Mouse (Mus musculus) CH12.LX (cell line): ENCODE results near the gene H2-DMb2. TPM values are rescaled to one million over a fixed set of nuclear protein-coding genes. Genes with fewer than 3 reads are reported as not detected.

Experiments
- DNase-seq: peaks from one replicate; pipeline ENCODE4 v3.0.0-alpha.2; 2013; ENCODE audit errors: extremely low read depth
- H3K27ac ChIP-seq: 2 replicates; pipeline ENCODE4 v1.5.1; 2012; ENCODE audit warnings: low read depth, mild to moderate bottlenecking, control low read depth, moderate library complexity; ENCODE audit not compliant: insufficient read depth
- H3K27me3 ChIP-seq: replicated peaks from 2 replicates; pipeline ENCODE3; 2012; ENCODE audit warnings: inconsistent platforms
- H3K36me3 ChIP-seq, 2 experiments: replicated peaks in 1 of 2; 2 replicates each; pipeline versions ENCODE3 to v1.6.1; 2012; ENCODE audit warnings: inconsistent platforms in 1 of 2, low read length in 1 of 2, mild to moderate bottlenecking in 1 of 2, mixed read lengths in 1 of 2, moderate library complexity in 1 of 2; ENCODE audit not compliant: control insufficient read depth in 1 of 2, insufficient read depth in 1 of 2
- H3K4me1 ChIP-seq, 2 experiments: 2 replicates each; pipeline ENCODE4 v1.6.1; 2012; ENCODE audit warnings: inconsistent platforms in 1 of 2, moderate library complexity in 1 of 2; ENCODE audit not compliant: insufficient read depth in 2 of 2, control insufficient read depth in 1 of 2
- H3K4me2 ChIP-seq: 2 replicates; pipeline ENCODE4 v1.6.1; 2012; ENCODE audit warnings: low read depth, mild to moderate bottlenecking, control low read depth; ENCODE audit not compliant: poor library complexity, insufficient read depth, severe bottlenecking
- H3K4me3 ChIP-seq, 3 experiments: fragments of 150-350 bp in 1 of 3; sonication (generic) in 1 of 3; replicated peaks in 1 of 3; 2 replicates each; pipeline versions ENCODE3 to v1.5.1; 2011 to 2012; ENCODE audit warnings: low read depth in 2 of 3, low read length in 2 of 3, mild to moderate bottlenecking in 2 of 3, moderate library complexity in 2 of 3, control low read depth in 1 of 3, improper control_type of control experiment in 1 of 3, inconsistent platforms in 1 of 3, mixed read lengths in 1 of 3; ENCODE audit not compliant: poor library complexity in 1 of 3
- H3K79me2 ChIP-seq: replicated peaks from 2 replicates; pipeline ENCODE4 v1.6.1; 2012; ENCODE audit warnings: mild to moderate bottlenecking, moderate library complexity; ENCODE audit not compliant: control insufficient read depth, poor library complexity, insufficient read depth, severe bottlenecking; ENCODE audit errors: extremely low read depth
- H3K9ac ChIP-seq: 2 replicates; pipeline ENCODE4 v1.6.1; 2012; ENCODE audit warnings: low read depth, mild to moderate bottlenecking, control low read depth, moderate library complexity; ENCODE audit not compliant: insufficient read depth
- H3K9me3 ChIP-seq: replicated peaks from 2 replicates; pipeline ENCODE3; 2012; ENCODE audit warnings: low read length, inconsistent platforms, mixed read lengths
- BHLHE40 ChIP-seq: IDR thresholded peaks from 2 replicates; pipeline ENCODE4 v1.6.1; 2011; ENCODE audit warnings: mild to moderate bottlenecking, low read depth, low read length, improper control_type of control experiment
- CHD1 ChIP-seq: IDR thresholded peaks from 2 replicates; pipeline ENCODE4 v1.6.1; 2012; ENCODE audit warnings: low read depth, low read length, improper control_type of control experiment, inconsistent platforms
- CHD2 ChIP-seq: IDR thresholded peaks from 2 replicates; pipeline ENCODE4 v1.6.1; 2011; ENCODE audit warnings: low read length, improper control_type of control experiment
- CTCF ChIP-seq, 2 experiments: IDR thresholded peaks in 1 of 2; conservative IDR thresholded peaks in 1 of 2; 2 replicates each; pipeline ENCODE4 v1.5.1; 2011 to 2012; ENCODE audit warnings: low read depth in 2 of 2, low read length in 2 of 2, improper control_type of control experiment in 1 of 2, inconsistent platforms in 1 of 2, mild to moderate bottlenecking in 1 of 2, moderate library complexity in 1 of 2
- E2F4 ChIP-seq: IDR thresholded peaks from 2 replicates; pipeline ENCODE4 v1.6.1; 2011; ENCODE audit warnings: low read depth, low read length, improper control_type of control experiment; ENCODE audit not compliant: insufficient replicate concordance
- ELF1 ChIP-seq: IDR thresholded peaks from 2 replicates; pipeline ENCODE4 v1.6.1; 2014; ENCODE audit warnings: low read depth, mild to moderate bottlenecking, inconsistent platforms, low read length, improper control_type of control experiment
- EP300 ChIP-seq: IDR thresholded peaks from 2 replicates; pipeline ENCODE4 v1.6.1; 2011; ENCODE audit warnings: low read length, improper control_type of control experiment
- ETS1 ChIP-seq: conservative IDR thresholded peaks from 2 replicates; pipeline ENCODE4 v1.6.1; 2012; ENCODE audit warnings: low read depth, mild to moderate bottlenecking, inconsistent platforms, low read length, improper control_type of control experiment, moderate library complexity
- HCFC1 ChIP-seq: IDR thresholded peaks from 2 replicates; pipeline ENCODE4 v1.6.1; 2012; ENCODE audit warnings: low read depth, mild to moderate bottlenecking, inconsistent platforms, low read length, improper control_type of control experiment
- IRF4 ChIP-seq: IDR thresholded peaks from 2 replicates; pipeline ENCODE4 v1.6.1; 2014; ENCODE audit warnings: low read depth, mild to moderate bottlenecking, inconsistent platforms, low read length, improper control_type of control experiment
- JUN ChIP-seq: IDR thresholded peaks from 2 replicates; pipeline ENCODE4 v1.6.1; 2011; ENCODE audit warnings: low read depth, mild to moderate bottlenecking, low read length, improper control_type of control experiment, moderate library complexity; ENCODE audit not compliant: insufficient read depth
- JUND ChIP-seq: conservative IDR thresholded peaks from 2 replicates; pipeline ENCODE4 v1.6.1; 2011; ENCODE audit warnings: low read depth, low read length, improper control_type of control experiment
- MAFK ChIP-seq: IDR thresholded peaks from 2 replicates; pipeline ENCODE4 v1.6.1; 2011; ENCODE audit warnings: low read length, improper control_type of control experiment; ENCODE audit not compliant: insufficient replicate concordance
- MAX ChIP-seq: IDR thresholded peaks from 2 replicates; pipeline ENCODE4 v1.6.1; 2011; ENCODE audit warnings: low read length, improper control_type of control experiment
- MAZ ChIP-seq: IDR thresholded peaks from 2 replicates; pipeline ENCODE4 v1.6.1; 2012; ENCODE audit warnings: low read depth, mild to moderate bottlenecking, inconsistent platforms, low read length, improper control_type of control experiment, moderate library complexity
- MEF2A ChIP-seq: IDR thresholded peaks from 2 replicates; pipeline ENCODE4 v1.6.1; 2014; ENCODE audit warnings: low read depth, mild to moderate bottlenecking, inconsistent platforms, low read length, improper control_type of control experiment, borderline replicate concordance
- MXI1 ChIP-seq: IDR thresholded peaks from 2 replicates; pipeline ENCODE4 v1.6.1; 2011; ENCODE audit warnings: mild to moderate bottlenecking, low read depth, low read length, improper control_type of control experiment
- MYC ChIP-seq: IDR thresholded peaks from 2 replicates; pipeline ENCODE4 v1.6.1; 2011; ENCODE audit warnings: low read depth, mild to moderate bottlenecking, improper control_type of control experiment, low read length
- NELFE ChIP-seq: IDR thresholded peaks from 2 replicates; pipeline ENCODE4 v1.6.1; 2011; ENCODE audit warnings: low read depth, low read length, improper control_type of control experiment
- NRF1 ChIP-seq: IDR thresholded peaks from 2 replicates; pipeline ENCODE4 v1.6.1; 2014; ENCODE audit warnings: low read depth, mild to moderate bottlenecking, inconsistent platforms, low read length, improper control_type of control experiment, moderate library complexity
- PAX5 ChIP-seq: IDR thresholded peaks from 2 replicates; pipeline ENCODE4 v1.6.1; 2012; ENCODE audit warnings: low read length, inconsistent platforms, mixed read lengths
- RAD21 ChIP-seq: IDR thresholded peaks from 2 replicates; pipeline ENCODE4 v1.6.1; 2011; ENCODE audit warnings: low read depth, mild to moderate bottlenecking, low read length, improper control_type of control experiment, moderate library complexity
- SIN3A ChIP-seq: IDR thresholded peaks from 2 replicates; pipeline ENCODE4 v1.6.1; 2012; ENCODE audit warnings: low read length, improper control_type of control experiment, inconsistent platforms
- SMC3 ChIP-seq: IDR thresholded peaks from 2 replicates; pipeline ENCODE4 v1.6.1; 2011; ENCODE audit warnings: low read depth, low read length, improper control_type of control experiment
- TCF12 ChIP-seq: IDR thresholded peaks from 2 replicates; pipeline ENCODE4 v1.6.1; 2014; ENCODE audit warnings: low read depth, mild to moderate bottlenecking, inconsistent platforms, low read length, improper control_type of control experiment
- UBTF ChIP-seq: IDR thresholded peaks from 2 replicates; pipeline ENCODE4 v1.6.1; 2012; ENCODE audit warnings: low read depth, mild to moderate bottlenecking, inconsistent platforms, low read length, improper control_type of control experiment, moderate library complexity
- USF1 ChIP-seq: IDR thresholded peaks from 2 replicates; pipeline ENCODE4 v1.6.1; 2014; ENCODE audit warnings: low read depth, mild to moderate bottlenecking, inconsistent platforms, low read length, improper control_type of control experiment
- USF2 ChIP-seq: conservative IDR thresholded peaks from 2 replicates; pipeline ENCODE4 v1.6.1; 2011; ENCODE audit warnings: low read depth, low read length, improper control_type of control experiment
- ZC3H11A ChIP-seq: IDR thresholded peaks from 2 replicates; pipeline ENCODE4 v1.6.1; 2012; ENCODE audit warnings: low read depth, mild to moderate bottlenecking, inconsistent platforms, low read length, improper control_type of control experiment
- ZKSCAN1 ChIP-seq: IDR thresholded peaks from 2 replicates; pipeline ENCODE4 v1.6.1; 2012; ENCODE audit warnings: low read depth, inconsistent platforms, low read length, improper control_type of control experiment, borderline replicate concordance
- dilution Hi-C: fragments of 300-500 bp; cut with MboI; formaldehyde crosslinking; loops from 2 replicates; pipeline ENCODE4 v1.14.3; 2020; ENCODE audit warnings: low sequenced_read_pairs; ENCODE audit not compliant: extremely low pct_unique_long_range_greater_than_20kb, extremely low pct_ligation_motif_present
- in situ Hi-C: fragments of 300-500 bp; cut with MboI; formaldehyde crosslinking; loops from 3 replicates; pipeline ENCODE4 v1.14.3; 2019; ENCODE audit warnings: low sequenced_read_pairs, low pct_ligation_motif_present, low pct_unique_long_range_greater_than_20kb, mixed read lengths
- polyA plus RNA-seq: library from polyadenylated mRNA; unstranded; fragments of >175 nt; gene quantifications from 2 replicates; pipeline ENCODE4 v1.2.1, GENCODE M21; 2012; ENCODE audit warnings: low read depth; ENCODE audit not compliant: insufficient read length
- total RNA-seq, 2 experiments: library from RNA; depleted of rRNA; stranded (reverse); fragments of 300-350 nt in 1 of 2; fragments of >200 nt in 1 of 2; gene quantifications; 2 replicates each; pipeline ENCODE4 v1.2.3; 2012 to 2014

H2-DMb2 gene
- total and polyA plus RNA-seq, 3 experiments: 107 to 199 (median 175) TPM

GRCm38 (mm10) chr17:34199050-34199619, 56.0 kb downstream of the H2-DMb2 start:
- Histone ChIP-seq H3K9ac (peak overlapping the region; percentile 100), H3K4me1 (peaks cover 21 to 60% of the 10 kb centered on the region in 2 experiments), H3K9me3 (no peaks in the 10 kb centered on the region), H3K79me2 (peaks cover 45% of the 10 kb centered on the region), H3K4me3 (peak overlapping the region; percentile 85 to 99 (median 93)), H3K36me3 (peaks cover 43 to 61% of the 10 kb centered on the region in 2 experiments), H3K27ac (peak overlapping the region; percentile 93), H3K4me2 (peak overlapping the region; percentile 65), H3K27me3 (no peaks in the 10 kb centered on the region)
- DNase-seq: no peak
- in situ Hi-C loops (no loop called here), dilution Hi-C loops (no loop called here)
- TF ChIP-seq MAX (0 out of 2 replicates have a peak, but pooled peaks have one; percentile 13), MXI1 (peak; percentile 58; the same call in 1 of the 2 replicates), CTCF (conservative IDR thresholded peaks at IDR 0.05 in 1 of 2, IDR thresholded peaks at IDR 0.05 in 1 of 2; ENCODE audit: low read depth in 2 of 2, low read length in 2 of 2) (no peak), NRF1 (no peak), SMC3 (no peak), RAD21 (no peak), MEF2A (no peak), JUN (no peak), MYC (0 out of 2 replicates have a peak, but pooled peaks have one; percentile 4), E2F4 (no peak), EP300 (no peak), CHD1 (0 out of 2 replicates have a peak, but pooled peaks have one; percentile 42), USF1 (no peak), SIN3A (peak; percentile 46; the same call in 1 of the 2 replicates), ZKSCAN1 (no peak), CHD2 (no peak), IRF4 (no peak), NELFE (no peak), MAFK (no peak)

GRCm38 (mm10) chr17:34200047-34200446, 56.9 kb downstream of the H2-DMb2 start:
- peak overlapping the region; percentile 58 for H3K9ac ChIP-seq
- in situ Hi-C loops (no loop called here), dilution Hi-C loops (no loop called here)
- no peaks in the 10 kb centered on the region for H3K27me3 ChIP-seq
- peak overlapping the region; percentile 53 to 69 (median 57) for H3K4me3 ChIP-seq
- DNase-seq: no peak
- peaks cover 43% of the 10 kb centered on the region for H3K79me2 ChIP-seq
- peak overlapping the region; percentile 48; the same call in 1 of the 2 replicates for H3K27ac ChIP-seq
- H3K4me2 ChIP-seq: peak overlapping the region; percentile 89
- peaks cover 34 to 51% of the 10 kb centered on the region in 2 experiments for H3K36me3 ChIP-seq
- no peaks in the 10 kb centered on the region for H3K9me3 ChIP-seq
- TF ChIP-seq CHD2 (no peak; the same call in 1 of the 2 replicates), MXI1 (no peak; the same call in 1 of the 2 replicates), CTCF (conservative IDR thresholded peaks at IDR 0.05 in 1 of 2, IDR thresholded peaks at IDR 0.05 in 1 of 2; ENCODE audit: low read depth in 2 of 2, low read length in 2 of 2) (no peak; a peak in 1 of 4 replicates), JUND (no peak), ZKSCAN1 (no peak), IRF4 (no peak), JUN (no peak), BHLHE40 (no peak), MAZ (no peak), RAD21 (no peak), ELF1 (no peak), UBTF (no peak), ETS1 (no peak), TCF12 (no peak), CHD1 (no peak; the same call in 1 of the 2 replicates), USF2 (no peak), MYC (no peak), HCFC1 (no peak), PAX5 (no peak), ZC3H11A (no peak)
- H3K4me1 ChIP-seq: peaks cover 12 to 50% of the 10 kb centered on the region in 2 experiments
